Mouse (Mus musculus) mouse trophoblast stem cell (cell line): ENCODE data around the gene Ube2o.

Experiments used
- in situ Hi-C, 2 experiments: fragments of 300-500 bp; cut with MseI, MboI; formaldehyde crosslinking; loops; 2 replicates in 1 of 2; 3 replicates in 1 of 2; pipeline ENCODE4 v1.15.1; 2025

The Ube2o gene

DNA sequence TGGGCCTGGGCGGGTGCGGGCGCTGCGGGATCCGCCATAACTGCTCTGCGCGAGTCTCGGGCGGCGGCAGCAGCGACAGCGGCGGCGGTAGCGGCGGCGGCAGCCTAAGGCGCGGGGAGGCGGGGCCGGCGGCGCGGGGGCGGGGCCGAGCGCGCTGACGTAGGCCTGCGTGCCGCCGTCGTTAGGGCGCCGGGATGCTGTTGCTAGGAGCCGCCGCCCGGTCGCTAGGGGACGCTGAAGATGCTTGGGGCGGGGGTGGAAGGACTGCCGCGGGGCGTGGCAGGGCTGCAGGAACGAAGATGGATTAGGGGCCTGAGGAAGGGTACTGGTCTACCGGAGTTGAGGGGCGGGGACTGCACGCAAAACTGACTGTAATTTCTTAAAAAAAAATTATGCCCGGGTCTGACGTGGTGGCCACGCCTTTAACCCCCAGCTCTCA, at the start of gene Ube2o:
Gene Ube2o (minus strand): TSS at position 72 of the 439 bp plus-strand sequence.
- in situ Hi-C loops: no loop called here

DNA sequence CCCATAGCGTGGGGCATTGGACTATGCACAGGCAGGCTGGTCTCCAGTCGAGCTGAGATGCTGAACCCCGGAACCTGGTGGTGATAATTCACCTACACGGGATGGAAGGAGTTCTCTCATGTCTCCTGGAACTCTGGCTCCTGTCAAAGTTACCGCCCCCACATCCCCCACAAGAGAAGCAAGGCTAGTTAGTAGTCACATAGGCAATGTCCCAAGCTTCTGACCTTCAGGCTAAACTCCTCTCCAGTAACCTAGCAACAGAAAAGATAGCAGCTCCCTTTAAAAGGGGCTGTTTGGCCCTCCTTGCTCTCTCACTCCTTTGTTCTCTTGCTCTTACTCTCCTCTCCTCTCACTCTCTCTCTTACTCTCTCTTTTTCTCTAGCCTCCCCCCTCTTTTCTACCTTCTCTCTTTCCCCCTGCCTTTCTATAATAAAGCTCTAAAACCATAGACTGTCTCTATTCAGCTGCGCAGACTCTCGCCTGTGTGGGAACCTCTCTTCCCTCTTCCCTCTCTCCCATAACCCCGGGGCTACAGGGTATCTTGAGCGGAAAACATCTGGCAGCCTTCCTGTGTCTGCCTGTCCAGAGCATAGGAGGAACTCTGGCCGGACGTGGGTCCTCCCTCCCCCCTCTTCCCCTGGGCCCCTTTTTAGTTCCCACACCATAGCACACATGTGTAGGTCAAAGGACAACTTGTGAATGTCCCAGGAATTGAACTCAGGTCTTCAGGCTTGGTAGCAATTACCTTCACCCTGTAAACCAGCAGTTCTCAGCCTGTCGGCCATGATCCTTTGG, 49.1 kb upstream of the Ube2o start:
- in situ Hi-C loops: no loop called here

DNA sequence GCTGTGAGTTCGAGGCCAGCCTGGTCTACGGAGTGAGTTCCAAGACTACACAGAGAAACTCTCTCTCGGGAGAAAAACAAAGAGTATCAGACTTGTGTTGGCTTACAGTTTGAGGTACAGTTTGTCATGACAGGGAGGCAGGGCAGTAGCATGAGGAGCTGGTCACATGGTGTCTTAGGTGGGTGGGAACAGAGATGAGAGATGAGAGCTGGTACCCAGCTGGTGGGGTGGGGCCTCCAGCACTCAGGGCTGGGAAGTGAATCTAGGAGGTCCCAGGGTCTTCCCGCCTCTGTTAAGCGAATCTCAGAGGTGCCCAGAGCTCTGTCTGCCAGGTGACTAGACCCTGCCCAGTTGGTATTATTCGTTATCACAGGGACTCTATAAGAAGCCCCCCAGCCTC, 48.2 kb upstream of the Ube2o start:
- in situ Hi-C loops: loop anchor here in 1 of 2 experiments (5.0 kb wide), 1 partner anchor 37 kb away; no protein-coding TSS in a partner anchor

DNA sequence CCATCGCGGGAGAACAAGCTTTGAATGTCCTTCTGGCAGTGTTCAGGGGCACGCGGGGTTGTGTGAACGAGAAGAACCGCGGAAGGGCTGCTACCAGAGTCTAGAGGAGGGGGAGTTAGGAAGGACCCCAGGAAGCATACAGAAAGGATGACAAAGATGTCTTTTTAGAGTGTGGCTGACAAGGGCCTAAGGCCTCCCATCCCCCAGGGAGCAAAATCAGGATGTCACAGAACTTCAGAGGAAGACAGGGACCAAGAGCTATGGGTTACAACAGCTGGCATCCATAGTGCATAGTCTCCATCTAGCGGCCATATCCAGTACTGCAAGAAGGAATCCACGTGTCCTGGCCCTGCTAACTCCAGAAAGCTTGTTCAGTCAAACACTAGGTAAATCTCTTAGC, 47.5 kb upstream of the Ube2o start:
- in situ Hi-C loops: loop anchor here in 1 of 2 experiments (5.0 kb wide), 1 partner anchor 36 kb away; no protein-coding TSS in a partner anchor

DNA sequence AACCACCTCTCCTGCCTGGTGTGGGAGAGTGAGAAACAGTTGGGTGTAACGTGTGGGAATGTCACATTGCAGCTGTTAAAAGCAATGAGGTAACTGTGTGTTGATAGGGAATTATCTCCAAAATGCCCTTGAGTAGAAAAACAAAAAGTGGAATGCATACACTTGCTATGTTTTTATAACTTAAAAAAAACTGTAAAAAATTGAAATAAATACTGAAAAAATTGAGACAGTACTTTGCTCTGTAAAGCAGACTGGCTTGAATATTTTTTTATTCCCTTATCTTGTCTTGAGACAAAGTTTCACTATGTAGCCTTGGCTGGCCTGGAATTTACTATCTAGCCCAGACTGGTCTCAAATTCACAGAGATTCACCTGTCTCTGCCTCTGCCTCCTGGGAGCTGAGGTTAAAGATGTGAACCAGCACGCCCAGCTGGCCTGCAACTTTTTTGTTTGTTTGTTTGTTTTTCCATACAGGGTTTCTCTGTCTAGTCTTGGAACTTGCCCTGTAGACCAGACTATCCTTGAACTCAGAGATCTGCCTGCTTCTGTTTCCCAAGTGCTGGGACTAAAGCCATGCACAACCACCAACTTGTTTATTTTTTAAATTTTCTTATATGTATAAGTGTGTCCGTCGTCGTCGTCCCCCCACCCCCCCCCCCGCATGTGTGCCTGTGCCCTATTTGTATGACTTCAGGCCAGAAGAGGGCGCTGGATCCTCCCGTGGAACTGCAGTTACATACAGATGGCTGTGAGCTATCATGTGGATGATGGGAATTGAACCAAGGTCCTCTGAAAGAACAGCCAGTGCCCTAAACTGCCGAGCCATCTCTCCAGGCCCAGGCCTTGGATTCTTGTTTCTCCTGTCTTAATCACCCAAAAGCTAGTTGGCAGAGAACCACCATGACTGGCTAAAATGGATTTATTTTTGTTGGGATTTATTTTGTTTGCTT, 46.1 kb upstream of the Ube2o start:
- in situ Hi-C loops: loop anchor here in 1 of 2 experiments (5.0 kb wide), 1 partner anchor 35 kb away; no protein-coding TSS in a partner anchor

DNA sequence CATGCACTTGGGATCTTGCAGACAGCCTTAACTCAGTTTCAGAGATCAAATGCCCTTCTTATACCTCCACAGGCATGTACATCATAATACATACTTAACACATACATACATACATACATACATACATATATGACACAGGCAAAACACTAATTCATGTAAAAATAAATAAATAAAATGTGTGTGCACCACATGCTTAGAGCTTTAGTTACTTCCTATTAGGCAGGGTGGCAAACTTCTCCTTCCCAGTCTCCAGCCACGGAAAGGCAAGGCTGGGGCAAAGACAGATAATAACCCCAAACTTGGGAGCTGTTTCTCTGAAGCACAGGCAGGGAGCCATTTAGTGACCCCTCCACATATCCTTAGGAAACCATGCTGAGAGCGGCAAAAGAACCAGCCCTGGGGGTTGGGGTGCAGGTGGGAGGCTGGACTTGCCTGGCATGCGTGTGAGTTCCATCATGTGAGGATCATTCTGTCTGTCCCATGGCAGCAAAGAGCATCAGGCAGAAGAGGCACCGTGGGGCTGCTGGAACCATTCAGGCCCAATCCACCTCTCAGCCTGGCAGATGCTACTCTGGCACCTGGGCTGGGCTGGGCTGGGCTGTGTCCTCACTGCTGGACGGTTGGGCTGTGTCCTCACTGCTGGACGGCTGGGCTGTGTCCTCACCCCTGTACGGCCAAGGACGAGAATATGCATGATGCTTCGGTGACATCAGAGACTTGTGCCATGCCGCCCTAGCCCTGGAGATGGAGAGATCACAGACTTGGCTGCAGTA, 45.2 kb upstream of the Ube2o start, which contains the start of gene Rhbdf2:
Gene Rhbdf2 (minus strand): TSS at position 721 of the 773 bp plus-strand sequence.
- in situ Hi-C loops: loop anchor here in 1 of 2 experiments (5.0 kb wide), 1 partner anchor 34 kb away; no protein-coding TSS in a partner anchor

DNA sequence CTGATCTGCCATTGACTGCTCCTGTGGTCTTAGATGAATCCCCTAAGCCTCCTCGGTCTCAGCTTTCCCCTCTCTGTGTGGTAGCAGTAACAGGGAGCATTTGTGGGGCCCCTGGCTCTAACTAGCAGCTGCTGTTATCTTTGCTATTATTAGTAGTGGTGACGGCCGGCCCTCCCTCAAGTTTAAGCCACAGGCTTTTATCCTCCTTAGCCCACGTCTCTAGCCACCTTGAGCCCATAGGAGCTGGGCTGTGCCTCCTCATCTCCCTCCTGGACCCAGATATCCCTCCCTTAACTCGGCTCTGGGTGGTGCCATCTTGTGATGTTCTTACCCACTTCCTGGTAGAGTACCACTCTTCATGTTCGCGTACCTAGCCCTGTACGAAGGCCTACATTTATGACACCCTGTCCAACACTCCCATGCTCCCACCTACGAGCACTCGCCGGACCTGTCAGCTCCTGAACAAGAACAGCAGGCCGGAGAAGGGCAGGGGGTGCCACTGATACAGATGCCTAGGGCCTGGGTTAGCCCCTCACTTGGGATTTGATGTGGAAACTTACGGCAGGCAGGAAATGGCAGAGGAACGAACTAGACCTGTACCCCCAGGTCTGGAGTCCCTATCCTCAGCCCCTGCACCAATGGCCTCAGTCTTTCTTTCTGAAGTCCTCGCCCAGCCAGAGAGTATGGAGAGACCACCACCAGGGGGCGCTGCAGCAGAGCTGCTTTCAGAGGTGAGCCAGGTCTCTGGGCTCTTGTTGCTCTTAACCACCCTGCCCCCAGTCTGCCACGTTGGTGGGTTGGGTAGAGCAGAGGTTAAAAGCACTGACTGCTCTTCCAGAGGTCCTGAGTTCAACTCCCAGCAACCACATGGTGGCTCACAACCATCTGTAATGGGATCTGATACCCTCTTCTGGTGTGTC, 44.1 kb upstream of the Ube2o start:
- in situ Hi-C loops: loop anchor here in 1 of 2 experiments (5.0 kb wide), 1 partner anchor 33 kb away; no protein-coding TSS in a partner anchor

DNA sequence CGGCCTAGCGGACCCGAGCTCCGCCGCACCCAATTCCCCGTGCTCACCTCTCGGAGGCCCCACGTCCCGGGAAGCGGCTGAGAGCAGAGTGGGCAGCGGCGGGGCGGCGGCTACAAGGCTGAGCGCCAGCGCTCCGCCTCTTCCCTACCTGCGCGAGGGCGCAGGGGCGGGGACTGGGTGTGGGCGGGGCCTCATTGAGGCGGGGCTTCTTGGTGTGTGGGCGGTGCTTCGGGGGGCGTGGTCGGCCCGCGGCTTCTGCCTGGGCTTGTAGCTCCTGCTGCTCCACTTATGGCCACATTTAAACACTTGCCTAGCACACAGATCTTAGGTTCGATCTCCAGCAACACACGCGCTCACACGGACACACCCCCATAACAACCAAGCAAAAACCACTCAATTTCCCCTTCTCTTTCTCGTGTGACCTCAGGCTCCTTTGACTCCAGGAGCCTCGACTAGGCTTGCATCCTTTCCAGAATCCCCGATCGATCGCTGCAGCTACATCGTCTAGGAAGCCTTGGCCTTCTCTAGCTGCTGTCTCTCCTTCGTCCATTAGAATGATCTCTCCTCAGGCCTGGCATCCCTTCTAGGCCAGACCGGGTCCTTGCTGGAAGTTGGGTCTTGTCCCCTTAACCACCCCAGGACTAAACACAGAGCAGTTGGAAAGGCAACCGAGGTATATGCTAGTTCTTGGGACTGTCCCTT, 43.0 kb upstream of the Ube2o start:
- in situ Hi-C loops: no loop called here

DNA sequence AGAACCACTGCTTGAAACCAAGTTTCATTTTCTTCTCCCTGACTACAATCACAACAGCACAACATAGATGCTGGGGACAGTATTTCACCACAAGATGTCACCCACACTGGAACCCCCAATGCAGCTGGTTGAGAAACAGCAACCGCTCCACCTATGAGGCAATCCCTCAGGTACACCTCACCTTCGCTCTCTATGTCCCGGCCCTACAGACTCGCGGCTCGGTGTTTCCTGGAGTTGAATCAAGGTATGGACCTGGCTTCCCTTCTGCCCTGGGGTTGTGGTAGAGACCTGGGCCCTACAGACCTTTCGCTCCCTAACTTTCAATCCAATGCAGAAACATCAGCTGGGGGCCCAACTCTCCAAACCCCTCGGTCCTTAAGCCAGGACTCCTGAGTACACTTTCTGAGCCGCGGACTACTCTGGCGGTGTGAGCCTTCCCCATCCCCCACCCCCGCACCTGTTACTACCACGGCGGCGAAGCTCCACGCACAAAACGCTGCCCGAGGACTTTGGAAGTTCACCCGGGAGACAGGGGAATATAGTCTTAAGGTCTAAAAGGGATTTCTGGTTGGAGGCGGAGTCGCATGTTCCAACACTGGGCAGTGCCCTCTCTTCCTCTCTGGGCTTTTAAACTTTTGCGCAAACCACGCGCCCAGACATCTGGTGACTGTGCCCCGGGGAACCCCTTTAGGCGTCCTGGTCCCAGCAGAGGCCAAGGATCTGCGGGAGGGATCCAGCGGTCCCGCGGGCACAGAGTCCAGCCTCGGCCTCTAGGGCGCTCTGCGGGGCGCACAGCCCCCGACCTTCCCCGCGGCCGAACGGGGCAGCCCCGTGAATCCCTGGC, 42.3 kb upstream of the Ube2o start:
- in situ Hi-C loops: no loop called here

DNA sequence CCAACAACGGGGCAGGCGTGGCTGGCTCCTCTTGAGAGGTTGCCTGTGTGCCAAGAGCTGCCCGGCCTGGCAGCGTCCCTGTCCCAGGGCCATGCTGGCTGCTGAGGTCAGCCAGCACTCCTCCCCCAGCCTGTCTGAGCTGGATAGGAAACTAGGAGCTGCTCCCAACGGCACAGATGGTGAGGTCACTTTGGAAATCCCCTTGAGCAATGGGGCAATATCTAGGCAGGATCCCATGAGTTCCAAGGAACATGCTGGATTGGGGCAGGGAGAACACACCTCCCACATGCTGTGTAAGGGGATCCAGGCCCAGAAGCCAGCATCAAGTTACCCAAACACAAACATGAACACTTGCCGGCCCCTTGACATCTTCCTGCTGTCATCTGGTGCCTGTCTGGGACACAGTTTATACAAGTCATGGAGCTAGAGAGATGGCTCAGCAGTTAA, 40.0 kb upstream of the Ube2o start:
- in situ Hi-C loops: no loop called here

DNA sequence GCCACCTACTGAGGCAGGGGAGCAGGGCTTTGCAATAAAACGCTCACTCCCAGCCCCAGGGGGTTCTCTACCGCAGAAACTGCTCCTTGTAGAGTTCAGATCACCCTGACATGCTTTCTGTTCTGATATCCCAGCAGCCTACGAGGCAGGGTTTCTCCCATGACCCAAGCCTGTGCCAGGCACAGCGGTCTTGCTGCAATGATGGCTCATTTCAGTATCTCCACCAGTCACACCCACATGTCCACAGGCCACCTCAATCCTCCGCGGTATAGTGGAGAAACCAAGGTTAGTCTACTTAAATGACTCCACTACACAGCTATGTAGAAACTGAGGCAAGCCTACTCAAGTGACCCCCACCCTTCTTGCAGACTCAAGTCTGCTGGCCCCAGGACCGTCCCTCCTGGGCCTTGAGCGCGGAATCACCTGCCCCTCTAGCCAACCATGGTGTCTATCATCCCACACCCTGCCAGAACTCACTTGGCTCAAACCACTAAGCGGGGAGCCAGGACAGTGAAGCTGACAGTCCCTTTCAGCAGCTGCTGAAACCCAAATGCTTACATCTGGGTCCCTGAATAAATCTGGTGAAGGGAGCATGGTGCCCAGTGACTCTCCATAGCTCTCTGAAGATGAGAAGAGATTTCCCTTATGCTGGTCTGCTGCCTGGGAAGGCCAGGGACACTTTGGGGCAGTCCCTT, 39.5 kb upstream of the Ube2o start:
- in situ Hi-C loops: no loop called here

DNA sequence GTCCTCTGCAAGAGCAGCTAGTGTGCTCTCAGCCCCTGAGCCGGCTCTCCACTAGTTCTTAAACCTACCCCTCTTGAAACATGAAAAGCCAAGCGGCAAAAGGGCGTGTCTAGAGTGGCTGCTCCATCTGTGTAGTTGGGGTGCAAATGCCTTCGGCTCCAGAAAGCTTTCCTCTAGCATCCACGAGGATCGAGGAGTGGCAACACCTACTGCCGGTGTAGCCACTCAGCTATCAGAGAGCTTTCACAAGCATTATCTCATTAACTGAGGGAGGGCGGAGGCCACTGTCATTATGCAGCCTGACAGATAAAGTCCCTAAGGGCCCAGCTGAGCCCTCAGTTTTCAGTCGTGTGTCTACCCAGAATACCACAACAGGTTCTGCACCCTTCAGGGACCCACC, 38.8 kb upstream of the Ube2o start:
- in situ Hi-C loops: no loop called here

DNA sequence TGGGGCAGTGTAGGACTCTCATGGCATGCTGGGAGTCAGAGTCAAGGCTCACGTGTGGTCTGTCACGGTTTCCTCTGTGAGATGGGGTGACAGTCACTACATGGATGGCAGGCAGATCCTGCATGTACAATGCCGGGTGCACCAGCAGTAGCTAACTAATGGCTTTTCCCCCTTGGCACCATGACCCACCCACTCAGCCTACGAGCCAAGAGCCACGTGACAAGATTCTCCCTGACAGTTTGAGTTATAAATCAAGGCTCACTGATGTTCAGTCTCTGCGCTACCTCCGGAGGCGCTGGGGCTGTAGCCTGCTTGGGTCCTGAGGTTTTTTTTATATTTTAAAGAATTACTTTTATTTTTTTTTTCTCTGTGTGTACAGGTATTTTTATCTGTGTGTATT, 38.3 kb upstream of the Ube2o start:
- in situ Hi-C loops: no loop called here

DNA sequence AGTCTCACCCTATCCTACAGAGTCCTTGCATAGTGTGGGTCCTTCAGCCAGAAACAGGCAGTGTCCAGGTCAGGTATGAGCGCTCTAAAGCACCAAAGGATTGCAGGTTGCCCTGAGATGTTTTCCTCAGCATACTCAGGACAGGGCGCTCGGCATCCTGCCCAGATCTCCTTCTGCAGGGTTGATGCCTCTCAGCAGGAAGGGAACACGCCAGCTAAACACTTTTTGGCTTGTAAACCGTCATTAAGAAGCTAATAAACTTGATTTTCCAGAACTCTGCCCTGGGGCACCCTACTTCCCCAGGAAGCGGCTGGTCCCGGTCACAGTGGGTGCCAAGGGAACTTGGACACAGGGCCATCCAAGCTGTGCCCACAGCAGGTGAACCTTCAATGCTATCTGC, 37.9 kb upstream of the Ube2o start:
- in situ Hi-C loops: no loop called here

DNA sequence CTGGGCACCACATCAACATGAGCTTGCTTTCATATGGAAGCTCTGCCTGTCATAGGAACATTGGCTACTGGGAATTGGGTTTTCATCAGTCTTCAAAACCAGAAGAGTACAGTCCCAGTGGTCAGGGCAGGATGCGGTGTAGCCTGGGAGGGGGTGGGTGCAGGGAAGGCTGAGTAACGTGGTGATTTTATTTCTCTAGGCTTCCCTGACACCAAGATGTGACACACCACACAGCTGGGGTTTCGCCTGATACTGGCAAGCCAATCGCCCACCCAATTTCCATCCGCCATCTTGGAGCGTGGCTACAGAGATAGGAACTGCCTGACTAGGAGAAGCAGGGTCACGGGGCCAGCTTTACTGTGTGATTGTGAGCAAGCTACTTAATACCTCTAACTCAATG, 37.4 kb upstream of the Ube2o start:
- in situ Hi-C loops: no loop called here

DNA sequence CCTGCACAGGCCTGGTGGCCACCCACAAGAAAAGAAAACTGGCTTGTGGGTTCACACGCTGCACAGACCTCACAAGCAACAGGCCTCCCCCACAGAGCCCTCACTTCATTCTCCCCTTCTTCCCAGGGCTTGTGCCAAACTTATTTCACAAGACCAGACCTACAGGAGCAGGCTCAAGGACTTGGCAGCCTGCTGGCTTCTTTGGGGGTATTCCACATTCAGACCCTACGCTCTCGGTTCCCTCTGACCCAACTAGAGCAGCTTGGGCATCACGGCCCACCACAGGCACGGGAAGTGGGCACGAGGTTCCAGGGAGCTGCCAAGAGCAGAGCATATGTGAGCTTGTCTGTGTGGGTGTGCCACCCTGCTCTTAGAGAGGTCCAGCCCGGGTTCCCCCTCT, 36.4 kb upstream of the Ube2o start:
- in situ Hi-C loops: no loop called here

DNA sequence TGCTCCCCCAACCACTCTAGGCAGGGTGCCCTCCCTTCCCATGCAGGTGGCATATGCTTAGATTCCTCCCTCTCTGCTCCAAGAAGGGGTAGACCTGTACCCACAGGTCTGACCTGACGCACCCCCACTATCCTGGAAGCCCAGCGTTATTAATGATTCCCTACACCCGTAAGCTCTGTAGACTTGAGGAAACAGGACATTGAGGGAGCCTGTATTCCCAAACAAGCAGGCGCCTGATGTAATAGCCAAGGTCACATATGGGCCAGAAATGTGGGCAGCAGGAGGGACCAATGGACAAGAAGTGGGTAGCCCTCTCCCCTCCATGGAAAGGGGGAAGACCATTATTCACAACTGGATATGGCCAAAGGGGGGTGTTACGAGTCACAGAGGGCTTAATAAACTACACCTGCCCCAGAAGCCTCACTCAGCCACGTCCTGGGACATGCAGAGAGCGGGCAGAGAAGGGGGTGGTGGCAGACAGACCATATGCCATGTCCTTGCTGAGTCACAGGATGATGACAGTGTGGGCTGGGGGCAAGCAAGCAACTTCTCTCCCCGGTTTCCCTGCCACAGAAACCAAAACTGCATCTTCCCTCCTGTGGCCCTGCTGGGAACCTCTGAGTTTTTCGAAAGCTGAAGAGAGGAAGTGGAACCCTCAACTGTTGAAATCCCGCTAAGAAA, 35.3 kb upstream of the Ube2o start:
- in situ Hi-C loops: no loop called here
